Mouse (Mus musculus) heart, adult 2 months (tissue): ENCODE data around the gene Slc34a1. TPM values are rescaled to one million over a fixed set of nuclear protein-coding genes. Genes with fewer than 3 reads are reported as not detected.
A peak's percentile ranks its signal among the peaks of the same experiment; 100 is the strongest.

ENCODE experiments used
- DNase-seq, 2 experiments: peaks; one replicate each; pipeline ENCODE4 v3.0.0; 2021
- H3K27ac ChIP-seq: fragments of 200-600 bp; 2 replicates; pipeline ENCODE4 v1.8.1; 2022
- H3K27me3 ChIP-seq: fragments of 200-500 bp; 2 replicates; pipeline ENCODE4 v1.6.1; 2012; ENCODE audit warnings: mild to moderate bottlenecking, low read length, inconsistent platforms, mixed read lengths; ENCODE audit not compliant: control insufficient read depth, insufficient read depth
- H3K36me3 ChIP-seq: fragments of 200-500 bp; 2 replicates; pipeline ENCODE4 v1.6.1; 2012; ENCODE audit warnings: low read length, inconsistent platforms; ENCODE audit not compliant: control insufficient read depth, insufficient read depth
- H3K4me1 ChIP-seq: fragments of 200-500 bp; 2 replicates; pipeline ENCODE4 v1.6.1; 2011; ENCODE audit warnings: low read length; ENCODE audit not compliant: control insufficient read depth, insufficient read depth
- H3K4me3 ChIP-seq: fragments of 200-600 bp; 2 replicates; pipeline ENCODE4 v1.8.1; 2022
- H3K79me2 ChIP-seq: fragments of 200-500 bp; replicated peaks from 2 replicates; pipeline ENCODE4 v1.6.1; 2012; ENCODE audit warnings: mild to moderate bottlenecking, inconsistent platforms, low read length, moderate library complexity, mixed read lengths; ENCODE audit not compliant: control insufficient read depth, insufficient read depth
- H3K9ac ChIP-seq: fragments of 200-500 bp; 2 replicates; pipeline ENCODE4 v1.6.1; 2012; ENCODE audit warnings: low read depth, mild to moderate bottlenecking, control low read depth, inconsistent platforms, low read length, mixed read lengths
- CTCF ChIP-seq: fragments of 200-600 bp; IDR thresholded peaks from 2 replicates; pipeline ENCODE4 v1.8.1; 2022; ENCODE audit warnings: antibody characterized with exemption, mild to moderate bottlenecking, moderate library complexity
- EP300 ChIP-seq: fragments of 200-500 bp; IDR thresholded peaks from 2 replicates; pipeline ENCODE4 v1.6.1; 2011; ENCODE audit warnings: low read depth, low read length, control low read depth; ENCODE audit not compliant: insufficient read depth
- POLR2A ChIP-seq: fragments of 200-500 bp; IDR thresholded peaks from 2 replicates; pipeline ENCODE4 v1.6.1; 2011; ENCODE audit warnings: mild to moderate bottlenecking, low read depth, low read length, control low read depth; ENCODE audit not compliant: insufficient read depth
- WGBS: fragments of 180-500 bp; shearing (Covaris S2); methylation state at CpG from one replicate; pipeline ENCODE4 v1.1.7; 2018; 5-methylcytosine and 5-hydroxymethylcytosine counted together
- intact Hi-C: fragments of 180-260 bp; cut with DNase I; formaldehyde crosslinking; loops from one replicate; pipeline ENCODE4 v1.15.1; 2025
- microRNA-seq, 2 experiments: library from miRNA; unstranded; fragments of <30 nt; microRNA quantifications; one replicate each; pipeline ENCODE4 v1.2.0; 2021
- polyA plus RNA-seq: library from polyadenylated mRNA; depleted of rRNA; stranded (reverse); fragments of >200 nt; gene quantifications from 2 replicates; pipeline ENCODE4 v1.2.3, GENCODE M21; 2012; rRNA removed
- total RNA-seq, 2 experiments: library from RNA; stranded (reverse); gene quantifications; 2 replicates each; pipeline ENCODE4 v1.2.3; 2021

The Slc34a1 gene
- total and polyA plus RNA-seq, 3 experiments, result 0.16 TPM; not detected in 2

DNA sequence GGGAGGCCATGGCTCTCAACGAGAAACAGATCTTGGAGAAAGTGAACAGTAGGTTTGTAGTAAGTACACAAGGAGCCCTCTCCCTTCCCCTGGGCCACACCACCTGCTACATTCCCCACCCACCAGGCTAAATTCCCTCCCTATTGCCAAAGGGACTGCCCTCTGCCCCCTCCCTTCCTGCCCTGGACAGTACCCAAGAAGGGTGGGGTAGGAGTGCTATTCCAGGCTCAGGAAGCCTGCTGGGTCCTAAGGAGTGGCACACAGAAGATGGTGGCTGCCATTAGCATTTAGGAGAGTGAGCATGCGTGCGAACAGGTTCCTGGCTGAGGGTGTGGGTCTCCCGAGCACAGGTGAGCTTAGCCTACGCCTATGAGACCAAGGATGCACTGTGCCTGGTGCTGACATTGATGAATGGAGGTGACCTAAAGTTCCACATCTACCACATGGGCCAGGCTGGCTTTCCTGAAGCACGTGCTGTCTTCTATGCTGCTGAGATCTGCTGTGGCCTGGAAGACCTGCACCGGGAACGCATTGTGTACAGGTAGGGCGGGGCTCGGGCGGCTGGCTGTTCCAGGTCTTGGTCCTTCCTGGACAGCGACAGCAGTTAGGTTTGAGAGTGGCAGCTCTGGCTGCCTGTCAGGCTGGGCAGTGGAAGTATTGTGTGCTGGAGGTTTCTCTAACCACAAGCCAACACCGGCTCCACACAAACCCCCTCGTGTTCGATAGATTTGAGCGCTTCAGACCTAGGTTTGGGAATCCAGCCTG is 54.0 kb downstream of the Slc34a1 start:
- DNase-seq, result peak; percentile 67 to 69
- H3K4me3 ChIP-seq, result no peak overlapping the region
- intact Hi-C loops, result no loop called here
- no peak overlapping the region for H3K9ac ChIP-seq
- H3K36me3 ChIP-seq, result peaks cover 6% of the 10 kb centered on the region; the same call in 1 of the 2 replicates
- TF ChIP-seq POLR2A (no peak), CTCF (no peak), EP300 (no peak)
- 0 out of 2 replicates have a peak, but pooled peaks cover 1% of the 10 kb centered on the region for H3K79me2 ChIP-seq
- 84% methylated on average over 16 of the region's 16 CpGs for WGBS
- no peaks in the 10 kb centered on the region for H3K27me3 ChIP-seq
- H3K4me1 ChIP-seq, result peaks cover 17% of the 10 kb centered on the region
- no peak overlapping the region for H3K27ac ChIP-seq

DNA sequence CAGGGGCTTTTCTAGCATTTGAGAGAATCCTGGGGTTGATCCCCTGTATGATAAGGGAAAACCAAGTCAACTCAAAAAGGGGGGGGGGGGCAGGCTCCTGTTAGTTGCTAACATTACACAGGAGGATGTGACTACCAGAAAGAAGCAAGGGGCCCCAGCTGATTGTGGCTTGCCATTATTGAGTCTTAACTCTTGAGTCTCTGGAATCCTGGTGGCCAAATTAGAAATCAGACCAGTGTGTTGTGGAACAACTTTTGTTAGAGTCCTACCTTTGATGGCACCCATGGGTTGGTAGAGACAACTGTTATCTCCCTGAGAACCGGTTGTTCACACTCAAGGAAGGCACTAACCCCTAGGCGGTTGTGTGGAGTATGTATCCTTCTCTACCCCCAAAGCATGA is 65.0 kb downstream of the Slc34a1 start:
- no peaks in the 10 kb centered on the region for H3K27me3 ChIP-seq
- WGBS, result 73% methylated on average over 2 of the region's 2 CpGs
- H3K4me3 ChIP-seq, result no peak overlapping the region
- no peak overlapping the region for H3K27ac ChIP-seq
- H3K36me3 ChIP-seq, result no peaks in the 10 kb centered on the region
- TF ChIP-seq EP300, result no peak
- TF ChIP-seq POLR2A, result no peak
- TF ChIP-seq CTCF, result no peak
- H3K4me1 ChIP-seq, result no peaks in the 10 kb centered on the region
- DNase-seq, result no peak
- H3K79me2 ChIP-seq, result no peaks in the 10 kb centered on the region
- no peak overlapping the region for H3K9ac ChIP-seq
- intact Hi-C loops, result no loop called here

DNA sequence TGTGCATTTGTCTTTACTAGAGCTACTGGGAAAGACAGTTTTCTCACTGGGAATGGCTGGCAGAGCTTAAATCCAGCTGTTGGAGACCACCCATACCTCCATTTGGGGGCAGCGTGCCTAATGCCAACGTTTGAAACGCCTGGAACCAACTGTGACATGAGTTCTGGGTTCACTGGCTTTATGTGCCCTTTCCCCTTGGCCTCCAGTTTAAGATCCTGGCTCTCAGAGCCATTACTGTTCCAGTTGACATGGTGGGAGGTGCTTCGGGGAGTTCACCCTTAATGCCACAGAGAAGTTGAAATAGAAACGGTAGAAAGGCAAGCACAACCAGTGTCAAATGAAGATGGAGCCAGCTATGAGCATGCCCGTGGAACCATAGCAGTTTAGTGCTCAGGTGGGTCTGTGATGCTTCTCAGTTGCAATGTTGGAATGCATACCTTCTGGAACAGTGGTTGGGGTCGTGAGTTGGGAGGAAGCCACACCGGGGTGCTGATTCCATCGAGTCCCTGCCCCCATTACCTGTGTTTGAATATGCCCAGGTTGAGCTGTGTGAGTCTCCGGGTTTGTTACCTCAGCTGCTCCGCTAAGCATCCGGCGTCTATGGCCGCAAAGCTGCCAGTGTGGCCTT is 65.5 kb downstream of the Slc34a1 start:
- H3K36me3 ChIP-seq, result no peaks in the 10 kb centered on the region
- WGBS, result 24% methylated on average over 14 of the region's 14 CpGs
- TF ChIP-seq CTCF (no peak), EP300 (no peak), POLR2A (no peak)
- H3K4me3 ChIP-seq, result peak overlapping the region; percentile 58; the same call in 1 of the 2 replicates
- no peaks in the 10 kb centered on the region for H3K27me3 ChIP-seq
- intact Hi-C loops, result no loop called here
- DNase-seq, result no peak
- H3K79me2 ChIP-seq, result no peaks in the 10 kb centered on the region
- no peaks in the 10 kb centered on the region for H3K4me1 ChIP-seq
- no peak overlapping the region for H3K9ac ChIP-seq
- H3K27ac ChIP-seq, result no peak overlapping the region

DNA sequence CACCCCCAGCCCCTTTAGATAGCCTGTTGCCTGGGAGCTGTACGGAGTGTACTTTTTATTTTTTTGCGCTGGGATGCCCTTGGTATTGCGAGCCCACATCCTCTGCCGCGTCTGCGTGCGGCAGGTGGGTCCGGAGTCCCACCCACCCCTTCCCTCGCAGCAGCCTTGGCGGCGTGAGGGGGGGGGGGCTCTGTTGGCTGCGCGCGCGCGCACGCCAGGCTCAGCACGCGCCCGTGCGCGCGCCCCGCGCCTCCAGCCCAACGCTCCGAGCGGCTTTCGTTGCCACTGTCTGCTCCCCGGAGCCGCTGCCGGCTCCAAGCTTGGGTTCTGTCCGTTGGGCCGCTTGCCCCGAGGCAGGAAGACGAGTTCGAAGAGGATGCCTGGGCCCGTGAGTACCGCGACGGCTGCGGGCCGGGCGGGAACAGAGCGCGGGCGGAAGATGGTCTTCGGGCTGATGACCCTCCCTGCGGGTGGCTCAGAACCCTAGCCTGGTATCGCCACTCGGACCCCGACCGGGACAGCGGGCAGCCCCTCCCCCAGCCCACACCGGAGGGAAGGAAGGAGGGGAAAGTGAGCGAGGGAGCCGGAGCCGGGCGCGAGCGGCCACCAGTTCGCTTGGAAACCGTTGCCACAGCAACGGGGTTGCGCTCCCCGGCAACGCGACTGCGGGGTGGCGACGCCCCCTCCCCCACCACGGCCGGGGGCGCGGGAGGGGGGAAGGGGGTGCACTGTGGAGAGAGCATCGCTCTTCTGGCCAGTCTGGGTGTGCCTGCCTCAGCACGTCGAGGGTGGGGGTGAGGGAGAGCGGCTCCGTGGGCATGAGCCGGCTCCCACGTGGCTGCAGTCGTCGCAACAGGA is 66.3 kb downstream of the Slc34a1 start, which contains the start of gene Prr7:
Gene Prr7 (plus strand): TSS at position 241 of the 858 bp plus-strand sequence.
- Histone ChIP-seq H3K27me3 (no peaks in the 10 kb centered on the region), H3K27ac (peak within 1 kb of the TSS; percentile 48; the same call in 1 of the 2 replicates), H3K9ac (peak within 1 kb of the TSS; percentile 56), H3K36me3 (no peaks in the 10 kb centered on the region), H3K79me2 (no peaks in the 10 kb centered on the region), H3K4me3 (peak within 1 kb of the TSS; percentile 58), H3K4me1 (no peaks in the 10 kb centered on the region)
- TF ChIP-seq POLR2A (no peak), EP300 (no peak), CTCF (no peak)
- DNase-seq, result peak; percentile 58 to 62
- under 1% methylated on average over 81 of the region's 84 CpGs for WGBS
- intact Hi-C loops, result no loop called here

DNA sequence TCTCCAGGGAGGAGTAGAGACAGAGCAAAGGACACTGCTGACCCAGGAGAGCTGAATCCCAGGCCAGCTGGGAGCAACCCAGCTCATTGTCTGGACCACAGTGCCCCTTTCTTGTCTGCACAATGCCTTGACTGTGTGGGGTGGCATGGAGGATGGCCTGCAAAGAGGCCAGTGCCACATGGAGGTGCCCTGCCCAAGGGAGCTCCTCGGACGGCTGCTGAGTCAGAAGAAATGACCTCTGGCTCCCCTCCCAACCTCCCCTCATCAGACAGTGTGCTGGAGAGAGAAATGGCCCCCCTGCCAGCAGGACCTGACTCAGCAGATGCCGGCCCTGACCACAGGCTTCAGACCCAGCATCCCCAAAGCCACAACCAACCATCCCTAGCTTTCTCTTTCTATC is 67.2 kb downstream of the Slc34a1 start:
- intact Hi-C loops, result no loop called here
- Histone ChIP-seq H3K79me2 (no peaks in the 10 kb centered on the region), H3K27ac (no peak overlapping the region), H3K4me1 (no peaks in the 10 kb centered on the region), H3K4me3 (no peak overlapping the region), H3K36me3 (no peaks in the 10 kb centered on the region), H3K9ac (no peak overlapping the region), H3K27me3 (no peaks in the 10 kb centered on the region)
- no peak for DNase-seq
- 31% methylated on average over 3 of the region's 3 CpGs for WGBS
- TF ChIP-seq CTCF, result no peak
- TF ChIP-seq POLR2A, result no peak
- TF ChIP-seq EP300, result no peak

Small RNA genes lying within 50 kb of the gene (microRNA-seq; reads per million reads assigned to microRNA genes)
- gene Mir6943, result 0.56 to 1.5 reads per million in 2 experiments

Other genes starting within 250 kb of the Slc34a1 start
- under 1 TPM; 0.07 to 0.21 TPM for gene Fgfr4, start 245.5 kb upstream of the Slc34a1 start, total RNA-seq
- gene Fgfr4, start 245.5 kb upstream of the Slc34a1 start, polyA plus RNA-seq, result 0.21 and 0.70 TPM in 2 replicates
- gene Nsd1, start 188.4 kb upstream of the Slc34a1 start, total RNA-seq, result 10 to 100 TPM; 52.5 to 55.8 TPM
- gene Nsd1, start 188.4 kb upstream of the Slc34a1 start, polyA plus RNA-seq, result 11.0 and 18.4 TPM in 2 replicates
- 10 to 100 TPM; 37.4 to 40.8 TPM for gene Prelid1, start 77.7 kb upstream of the Slc34a1 start, total RNA-seq
- 67.4 and 70.1 TPM in 2 replicates for gene Prelid1, start 77.7 kb upstream of the Slc34a1 start, polyA plus RNA-seq
- gene Rab24, start 76.2 kb upstream of the Slc34a1 start, total RNA-seq, result 10 to 100 TPM; 29.1 to 37.2 TPM
- 60.6 and 68.9 TPM in 2 replicates for gene Rab24, start 76.2 kb upstream of the Slc34a1 start, polyA plus RNA-seq
- gene Mxd3, start 68.4 kb upstream of the Slc34a1 start, total RNA-seq, result not detected
- gene Mxd3, start 68.4 kb upstream of the Slc34a1 start, polyA plus RNA-seq, result 0.21 and 0.53 TPM in 2 replicates
- gene Lman2, start 35.4 kb upstream of the Slc34a1 start, total RNA-seq, result 10 to 100 TPM; 50.5 to 52.2 TPM
- gene Lman2, start 35.4 kb upstream of the Slc34a1 start, polyA plus RNA-seq, result 52.6 and 83.6 TPM in 2 replicates
- under 1 TPM; 0.23 to 0.73 TPM for gene Rgs14, start 28.5 kb upstream of the Slc34a1 start, total RNA-seq
- gene Rgs14, start 28.5 kb upstream of the Slc34a1 start, polyA plus RNA-seq, result 0.97 and 1.9 TPM in 2 replicates
- gene Pfn3, start 17.0 kb downstream of the Slc34a1 start, total RNA-seq, result not detected
- not detected in 2 replicates for gene Pfn3, start 17.0 kb downstream of the Slc34a1 start, polyA plus RNA-seq
- gene F12, start 28.6 kb downstream of the Slc34a1 start, total RNA-seq, result not detected
- gene F12, start 28.6 kb downstream of the Slc34a1 start, polyA plus RNA-seq, result 0.23 TPM in 1 of 2 replicates, not detected in the other
- 10 to 100 TPM; 17.1 to 19.5 TPM for gene Grk6, start 46.9 kb downstream of the Slc34a1 start, total RNA-seq
- gene Grk6, start 46.9 kb downstream of the Slc34a1 start, polyA plus RNA-seq, result 22.5 and 29.0 TPM in 2 replicates
- under 1 TPM; 0.86 to 0.94 TPM for gene Prr7, start 66.1 kb downstream of the Slc34a1 start, total RNA-seq
- gene Prr7, start 66.1 kb downstream of the Slc34a1 start, polyA plus RNA-seq, result 0.53 and 1.1 TPM in 2 replicates
- 1 to 10 TPM; 4.8 to 9.3 TPM for gene Dbn1, start 89.9 kb downstream of the Slc34a1 start, total RNA-seq
- gene Dbn1, start 89.9 kb downstream of the Slc34a1 start, polyA plus RNA-seq, result 10.4 and 11.5 TPM in 2 replicates
- gene Pdlim7, start 115.5 kb downstream of the Slc34a1 start, total RNA-seq, result 10 to 100 TPM; 46.9 to 54.0 TPM
- gene Pdlim7, start 115.5 kb downstream of the Slc34a1 start, polyA plus RNA-seq, result 86.3 and 98.2 TPM in 2 replicates
- gene Dok3, start 131.1 kb downstream of the Slc34a1 start, total RNA-seq, result 1 to 10 TPM; 1.9 to 2.4 TPM
- 3.7 and 7.3 TPM in 2 replicates for gene Dok3, start 131.1 kb downstream of the Slc34a1 start, polyA plus RNA-seq
- 10 to 100 TPM; 13.0 to 13.9 TPM for gene Ddx41, start 138.5 kb downstream of the Slc34a1 start, total RNA-seq
- gene Ddx41, start 138.5 kb downstream of the Slc34a1 start, polyA plus RNA-seq, result 20.7 and 21.1 TPM in 2 replicates
- gene Fam193b, start 172.9 kb downstream of the Slc34a1 start, total RNA-seq, result 10 to 100 TPM; 11.2 to 13.0 TPM
- 43.9 and 46.1 TPM in 2 replicates for gene Fam193b, start 172.9 kb downstream of the Slc34a1 start, polyA plus RNA-seq
- gene Tmed9, start 175.5 kb downstream of the Slc34a1 start, total RNA-seq, result 10 to 100 TPM; 85.5 to 95.7 TPM
- gene Tmed9, start 175.5 kb downstream of the Slc34a1 start, polyA plus RNA-seq, result 64.5 and 91.4 TPM in 2 replicates
- gene B4galt7, start 201.7 kb downstream of the Slc34a1 start, total RNA-seq, result 1 to 10 TPM; 8.8 to 9.8 TPM
- 11.4 and 13.2 TPM in 2 replicates for gene B4galt7, start 201.7 kb downstream of the Slc34a1 start, polyA plus RNA-seq
- 10 to 100 TPM; 10.4 to 10.9 TPM for gene Caml, start 224.8 kb downstream of the Slc34a1 start, total RNA-seq
- 11.7 and 14.9 TPM in 2 replicates for gene Caml, start 224.8 kb downstream of the Slc34a1 start, polyA plus RNA-seq
- gene Ddx46, start 236.8 kb downstream of the Slc34a1 start, total RNA-seq, result 10 to 100 TPM; 20.8 to 21.1 TPM
- gene Ddx46, start 236.8 kb downstream of the Slc34a1 start, polyA plus RNA-seq, result 7.9 and 14.8 TPM in 2 replicates